Mouse (Mus musculus) heart, embryonic 13.5 days (tissue): ENCODE data around the gene Lrig1. TPM values are rescaled to one million over a fixed set of nuclear protein-coding genes. Genes with fewer than 3 reads are reported as not detected.
A peak's percentile ranks its signal among the peaks of the same experiment; 100 is the strongest.

Experiments
- ATAC-seq: fragments of 200-750 bp; cut with Nextera tagmentation; 2 replicates; pipeline ENCODE4 v1.8.0; 2017; ENCODE audit warnings: moderate TSS enrichment; ENCODE audit not compliant: insufficient number of reproducible peaks, low FRiP score, low TSS enrichment; ENCODE audit errors: extremely low read depth
- H3K27ac ChIP-seq: fragments of 300-500 bp; sonication (generic); replicated peaks from 2 replicates; pipeline ENCODE4 v1.5.1; 2015; ENCODE audit warnings: moderate library complexity, mild to moderate bottlenecking, inconsistent platforms
- H3K27me3 ChIP-seq: fragments of 300-500 bp; sonication (generic); replicated peaks from 2 replicates; pipeline ENCODE4 v1.6.1; 2015; ENCODE audit warnings: mild to moderate bottlenecking, inconsistent platforms
- H3K36me3 ChIP-seq: fragments of 300-500 bp; sonication (generic); 2 replicates; pipeline ENCODE4 v1.6.1; 2015; ENCODE audit warnings: mild to moderate bottlenecking, inconsistent platforms
- H3K4me1 ChIP-seq: fragments of 300-500 bp; sonication (generic); 2 replicates; pipeline ENCODE4 v1.6.1; 2015; ENCODE audit warnings: inconsistent platforms
- H3K4me2 ChIP-seq: fragments of 300-500 bp; sonication (generic); 2 replicates; pipeline ENCODE4 v1.6.1; 2015; ENCODE audit warnings: inconsistent platforms, mild to moderate bottlenecking, moderate library complexity
- H3K4me3 ChIP-seq: fragments of 300-500 bp; sonication (generic); 2 replicates; pipeline ENCODE4 v1.5.1; 2015; ENCODE audit warnings: moderate library complexity, mild to moderate bottlenecking, inconsistent platforms
- H3K9ac ChIP-seq: fragments of 300-500 bp; sonication (generic); 2 replicates; pipeline ENCODE4 v1.6.1; 2015; ENCODE audit warnings: inconsistent platforms, mild to moderate bottlenecking, moderate library complexity
- H3K9me3 ChIP-seq: fragments of 300-500 bp; sonication (generic); 2 replicates; pipeline ENCODE4 v1.6.1; 2016; ENCODE audit warnings: inconsistent platforms
- WGBS: fragments of 180-500 bp; shearing (Covaris S2); methylation state at CpG from one replicate; pipeline ENCODE4 v1.1.7; 2015; ENCODE audit warnings: mixed read lengths; 5-methylcytosine and 5-hydroxymethylcytosine counted together
- polyA plus RNA-seq: library from polyadenylated mRNA; unstranded; fragments of >200 nt; fragmentation: Nextera tagmentation; extraction: Ambion mirVana; gene quantifications from 2 replicates; pipeline ENCODE4 v1.2.1, GENCODE M21; 2015

The Lrig1 gene
- polyA plus RNA-seq, 1 experiment from 2014 or later, result 8.1 TPM

- no peaks in the 10 kb centered on the region for H3K27me3 ChIP-seq
- H3K4me2 ChIP-seq, result 0 out of 2 replicates have a peak overlapping the region, but pooled peaks have one; percentile 12
- ATAC-seq, result no peak
- 0 out of 2 replicates have a peak overlapping the region, but pooled peaks have one; percentile 20 for H3K27ac ChIP-seq
- WGBS, result 37% methylated on average over 6 of the region's 6 CpGs
- no peaks in the 10 kb centered on the region for H3K9me3 ChIP-seq
- peaks cover 56% of the 10 kb centered on the region for H3K4me1 ChIP-seq
- no peak overlapping the region for H3K9ac ChIP-seq
- no peak overlapping the region for H3K4me3 ChIP-seq
- peaks cover 31% of the 10 kb centered on the region for H3K36me3 ChIP-seq
Measured at GRCm38 (mm10) chr6:94658136-94658480, 41.9 kb downstream of the Lrig1 start.

GRCm38 (mm10) chr6:94657204-94658135 lies 42.5 kb downstream of the Lrig1 start:
- no peak for ATAC-seq
- peaks cover 56% of the 10 kb centered on the region for H3K4me1 ChIP-seq
- no peaks in the 10 kb centered on the region for H3K27me3 ChIP-seq
- H3K4me3 ChIP-seq, result no peak overlapping the region
- no peaks in the 10 kb centered on the region for H3K9me3 ChIP-seq
- H3K36me3 ChIP-seq, result peaks cover 27% of the 10 kb centered on the region; the same call in 1 of the 2 replicates
- 57% methylated on average over 12 of the region's 12 CpGs for WGBS
- H3K27ac ChIP-seq, result peak overlapping the region; percentile 20; the same call in 1 of the 2 replicates
- no peak overlapping the region for H3K9ac ChIP-seq
- H3K4me2 ChIP-seq, result 0 out of 2 replicates have a peak overlapping the region, but pooled peaks have one; percentile 12

DNA sequence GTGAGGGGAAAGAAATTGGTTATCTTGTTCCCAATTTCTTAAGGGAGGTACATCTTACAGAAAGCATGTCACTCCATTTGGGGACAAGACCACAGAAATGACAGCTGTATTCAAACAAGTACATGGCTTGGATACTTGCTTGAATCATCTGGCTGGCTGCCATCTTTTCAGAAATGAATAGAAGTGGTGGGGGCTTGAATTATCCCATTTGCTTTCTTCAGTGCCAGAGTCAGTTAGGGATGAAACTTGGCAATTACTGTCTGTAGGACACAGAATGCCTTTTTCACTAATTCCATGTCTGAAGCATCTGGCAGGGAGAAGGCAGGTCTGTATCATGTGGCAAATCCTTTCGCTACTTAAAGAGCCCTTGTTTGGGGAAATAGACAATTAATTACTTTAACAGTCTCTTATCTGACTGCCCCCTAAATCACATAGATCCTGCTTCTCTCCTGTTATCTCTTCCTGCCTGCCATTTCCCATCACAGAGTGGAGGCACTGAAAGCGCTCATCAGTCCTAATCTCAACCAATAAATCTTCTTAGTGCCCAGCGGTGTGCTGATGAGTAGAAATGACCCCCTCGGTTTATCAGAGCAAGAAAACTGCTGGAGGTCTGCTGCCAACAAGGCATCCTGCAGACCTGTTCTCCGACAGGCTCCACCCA lies 44.0 kb downstream of the Lrig1 start:
- no peak overlapping the region for H3K9ac ChIP-seq
- H3K4me1 ChIP-seq, result peaks cover 47% of the 10 kb centered on the region
- no peaks in the 10 kb centered on the region for H3K9me3 ChIP-seq
- no peak for ATAC-seq
- H3K27me3 ChIP-seq, result no peaks in the 10 kb centered on the region
- H3K36me3 ChIP-seq, result peaks cover 26% of the 10 kb centered on the region
- 28% methylated on average over 5 of the region's 5 CpGs for WGBS
- H3K4me2 ChIP-seq, result no peak overlapping the region
- H3K27ac ChIP-seq, result no peak overlapping the region
- H3K4me3 ChIP-seq, result no peak overlapping the region

GRCm38 (mm10) chr6:94653388-94654316 lies 46.3 kb downstream of the Lrig1 start:
- H3K9me3 ChIP-seq, result no peaks in the 10 kb centered on the region
- 75% methylated on average over 10 of the region's 10 CpGs for WGBS
- H3K36me3 ChIP-seq, result peaks cover 20% of the 10 kb centered on the region
- H3K4me1 ChIP-seq, result peaks cover 49% of the 10 kb centered on the region
- no peaks in the 10 kb centered on the region for H3K27me3 ChIP-seq
- H3K9ac ChIP-seq, result no peak overlapping the region
- H3K27ac ChIP-seq, result no peak overlapping the region
- no peak overlapping the region for H3K4me3 ChIP-seq
- no peak overlapping the region for H3K4me2 ChIP-seq
- no peak for ATAC-seq

DNA sequence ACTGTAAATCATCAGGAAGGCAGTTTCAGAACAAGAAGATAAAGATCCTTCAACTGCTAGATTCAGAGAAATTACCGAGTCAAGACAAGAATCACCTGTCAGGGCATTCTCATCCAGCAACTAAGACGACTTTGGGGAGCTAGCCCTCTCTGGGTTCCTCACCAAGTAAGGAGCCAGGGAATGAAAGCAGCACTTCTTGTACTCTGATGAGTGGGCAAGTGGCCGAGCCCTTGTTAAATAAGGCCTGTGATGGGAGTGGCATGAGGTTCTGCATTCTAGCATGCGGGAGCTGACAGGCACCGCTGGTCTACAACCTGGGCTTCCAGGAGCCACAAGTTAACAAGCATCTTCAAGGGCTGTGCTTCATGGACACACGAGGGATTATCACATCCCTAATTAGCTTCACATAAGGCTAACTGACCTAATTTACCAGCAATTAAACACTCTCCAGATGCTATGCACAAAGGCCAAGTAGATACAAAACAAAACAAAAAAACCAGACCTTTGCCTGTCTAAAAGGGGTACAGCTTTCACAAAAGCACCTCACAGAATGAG lies 47.2 kb downstream of the Lrig1 start:
- H3K27ac ChIP-seq, result no peak overlapping the region
- ATAC-seq, result no peak
- H3K4me3 ChIP-seq, result no peak overlapping the region
- H3K4me1 ChIP-seq, result peaks cover 49% of the 10 kb centered on the region
- H3K9me3 ChIP-seq, result no peaks in the 10 kb centered on the region
- no peak overlapping the region for H3K9ac ChIP-seq
- H3K36me3 ChIP-seq, result peaks cover 18% of the 10 kb centered on the region
- no peaks in the 10 kb centered on the region for H3K27me3 ChIP-seq
- no peak overlapping the region for H3K4me2 ChIP-seq
- WGBS, result 62% methylated on average over 6 of the region's 6 CpGs

DNA sequence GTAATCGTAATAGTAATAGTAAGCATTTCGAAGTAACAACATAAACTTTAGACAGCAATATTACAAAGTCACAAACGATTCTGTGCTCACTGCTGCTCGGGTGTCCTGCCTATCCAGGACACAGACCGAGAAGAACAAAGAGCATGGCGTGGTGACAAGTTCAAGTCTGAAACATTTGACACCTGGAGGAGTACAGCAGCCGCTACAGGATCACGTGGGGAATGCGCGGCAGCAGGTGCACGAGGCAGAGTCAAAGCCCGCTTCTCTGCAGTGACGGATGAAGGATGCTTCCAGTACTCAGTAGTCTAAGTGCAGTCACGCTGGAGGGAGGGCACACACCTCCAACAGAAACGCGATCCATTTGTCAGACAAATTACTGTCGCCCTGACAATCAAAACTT lies 48.4 kb downstream of the Lrig1 start:
- 72% methylated on average over 17 of the region's 17 CpGs for WGBS
- H3K4me2 ChIP-seq, result no peak overlapping the region
- H3K9ac ChIP-seq, result no peak overlapping the region
- H3K36me3 ChIP-seq, result peaks cover 18% of the 10 kb centered on the region
- H3K27ac ChIP-seq, result no peak overlapping the region
- no peak overlapping the region for H3K4me3 ChIP-seq
- peaks cover 49% of the 10 kb centered on the region for H3K4me1 ChIP-seq
- ATAC-seq, result no peak
- no peaks in the 10 kb centered on the region for H3K9me3 ChIP-seq
- H3K27me3 ChIP-seq, result no peaks in the 10 kb centered on the region

DNA sequence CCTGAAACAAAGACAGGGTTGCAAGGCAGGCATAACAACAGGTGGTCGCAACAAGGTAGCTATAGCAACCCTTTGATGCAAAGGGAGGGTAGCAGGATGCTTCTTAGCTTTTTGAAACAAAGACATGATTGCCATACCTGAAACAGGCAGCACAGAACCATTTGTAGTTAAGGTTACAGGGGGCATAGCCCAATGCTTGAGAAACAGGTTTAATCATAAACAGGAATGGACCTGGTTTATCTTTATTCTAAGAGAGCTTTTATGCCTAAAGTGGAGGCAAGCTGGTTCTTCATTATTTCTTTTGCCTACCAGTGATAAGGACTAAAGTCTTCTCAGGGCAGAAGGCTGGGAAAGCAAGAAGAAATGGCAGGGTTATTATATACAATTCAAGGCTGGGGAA lies 50.3 kb downstream of the Lrig1 start:
- Histone ChIP-seq H3K4me2 (no peak overlapping the region), H3K4me3 (no peak overlapping the region), H3K9me3 (no peaks in the 10 kb centered on the region), H3K4me1 (peaks cover 57% of the 10 kb centered on the region), H3K27me3 (no peaks in the 10 kb centered on the region), H3K27ac (no peak overlapping the region), H3K36me3 (peaks cover 18% of the 10 kb centered on the region), H3K9ac (no peak overlapping the region)
- WGBS, result 77% methylated on average over 1 of the region's 1 CpGs
- ATAC-seq, result no peak

DNA sequence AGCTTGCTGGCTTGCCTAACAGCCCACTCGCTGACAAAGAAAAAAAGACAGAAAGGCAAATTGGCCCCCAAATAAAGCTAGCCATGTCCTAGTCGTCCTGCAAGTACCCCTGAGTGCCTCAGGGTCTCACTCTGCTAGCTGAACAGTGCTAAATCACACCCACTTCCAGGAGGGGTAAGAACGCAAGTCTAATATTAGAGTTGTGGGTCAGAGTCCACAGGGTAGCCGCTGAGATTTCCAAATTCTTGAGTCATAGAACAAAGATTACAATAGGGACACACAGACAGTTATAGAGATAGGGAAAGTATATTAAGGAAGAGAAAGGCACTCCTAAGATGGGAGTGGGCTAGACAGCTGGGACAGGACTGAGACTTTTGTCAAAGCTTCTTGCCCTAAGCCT lies 51.5 kb downstream of the Lrig1 start:
- Histone ChIP-seq H3K9ac (peak overlapping the region; percentile 30), H3K4me1 (peaks cover 61% of the 10 kb centered on the region)

GRCm38 (mm10) chr6:94647574-94648430 lies 52.2 kb downstream of the Lrig1 start:
- Histone ChIP-seq H3K9ac (peak overlapping the region; percentile 45), H3K4me2 (peak overlapping the region; percentile 50), H3K4me3 (no peak overlapping the region), H3K27me3 (no peaks in the 10 kb centered on the region), H3K9me3 (no peaks in the 10 kb centered on the region), H3K27ac (peak overlapping the region; percentile 89), H3K4me1 (peaks cover 61% of the 10 kb centered on the region), H3K36me3 (peaks cover 8% of the 10 kb centered on the region)
- ATAC-seq, result peak; percentile 72
- 9% methylated on average over 10 of the region's 10 CpGs for WGBS

More for the DNA sequence above, 51.5 kb downstream of the Lrig1 start:
- Histone ChIP-seq H3K4me3 (no peak overlapping the region), H3K36me3 (peaks cover 12% of the 10 kb centered on the region), H3K9me3 (no peaks in the 10 kb centered on the region), H3K27me3 (no peaks in the 10 kb centered on the region), H3K4me2 (peak overlapping the region; percentile 50), H3K27ac (peak overlapping the region; percentile 89)
- ATAC-seq, result no peak
- 32% methylated on average over 4 of the region's 4 CpGs for WGBS

DNA sequence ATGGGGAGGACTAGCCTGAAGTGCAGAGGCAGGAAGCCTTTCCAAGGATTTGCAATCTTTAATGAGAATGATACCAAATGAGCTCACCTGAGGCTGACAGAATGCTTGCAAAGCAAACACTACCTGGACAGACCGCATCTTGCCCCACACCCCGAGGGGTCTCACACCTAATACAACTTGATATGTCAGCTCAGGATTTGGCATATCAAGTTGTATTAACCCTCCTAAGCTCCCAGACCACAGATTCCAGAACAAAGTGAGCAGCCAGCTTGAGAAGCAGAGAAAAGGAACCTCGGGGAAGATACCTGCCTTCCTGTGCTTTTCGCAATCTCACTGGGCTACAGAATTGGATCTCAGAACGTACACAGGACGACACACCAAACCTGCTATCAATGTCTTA lies 53.1 kb downstream of the Lrig1 start:
- H3K9me3 ChIP-seq, result no peaks in the 10 kb centered on the region
- no peak for ATAC-seq
- no peak overlapping the region for H3K4me2 ChIP-seq
- H3K36me3 ChIP-seq, result peaks cover 8% of the 10 kb centered on the region
- H3K27me3 ChIP-seq, result no peaks in the 10 kb centered on the region
- WGBS, result 62% methylated on average over 6 of the region's 6 CpGs
- H3K4me1 ChIP-seq, result peaks cover 69% of the 10 kb centered on the region
- H3K9ac ChIP-seq, result no peak overlapping the region
- no peak overlapping the region for H3K4me3 ChIP-seq
- peak overlapping the region; percentile 89 for H3K27ac ChIP-seq
